Mouse (Mus musculus): ENCODE results near the gene Gm27021.
"Not testable (repeated sequence)": the region's sequence is repeated elsewhere in the genome, so short reads cannot be mapped to it uniquely, and the experiment has no call there.

Gm27021 gene

DNA sequence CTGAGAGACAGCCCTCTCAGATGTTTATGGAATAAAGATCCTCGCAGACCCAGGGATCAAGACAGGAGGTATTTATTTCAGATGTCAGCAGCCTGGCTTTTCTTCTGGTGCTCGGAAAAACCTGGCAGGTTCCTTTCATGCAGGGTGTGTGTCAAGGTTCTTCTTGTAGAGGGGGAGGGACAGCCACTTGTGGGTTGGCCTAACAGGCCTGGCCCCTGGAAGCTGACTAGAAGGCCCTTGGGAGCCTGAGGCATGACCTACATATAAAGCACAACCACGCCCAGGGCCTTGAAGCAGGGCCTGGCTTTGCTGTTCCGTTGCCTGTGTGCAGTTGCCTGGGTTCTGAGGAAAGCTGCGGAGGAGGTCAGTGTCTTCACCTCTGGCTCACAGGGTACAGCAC, 17.2 kb upstream of the Gm27021 start:
- DNase-seq: no peak

DNA sequence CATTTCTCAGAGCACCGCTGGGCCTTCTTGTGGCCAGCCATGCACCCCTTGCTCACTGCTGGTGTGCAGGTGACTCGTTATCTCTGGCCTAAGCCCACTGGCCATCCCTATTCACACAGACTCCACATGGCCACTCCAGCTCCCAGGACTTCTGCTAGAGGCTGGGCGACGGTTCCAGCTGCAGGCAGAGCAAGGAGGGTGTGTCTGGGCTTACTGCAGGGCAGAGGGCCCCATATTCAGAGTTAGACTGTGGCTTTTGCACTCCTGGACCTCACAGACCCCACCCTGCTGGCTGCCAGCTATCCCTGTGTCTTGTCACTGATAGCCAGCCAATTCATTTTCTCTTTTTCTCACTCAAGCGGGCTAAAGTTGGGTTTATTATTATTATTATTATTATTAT, 16.2 kb upstream of the Gm27021 start:
- DNase-seq: no peak

DNA sequence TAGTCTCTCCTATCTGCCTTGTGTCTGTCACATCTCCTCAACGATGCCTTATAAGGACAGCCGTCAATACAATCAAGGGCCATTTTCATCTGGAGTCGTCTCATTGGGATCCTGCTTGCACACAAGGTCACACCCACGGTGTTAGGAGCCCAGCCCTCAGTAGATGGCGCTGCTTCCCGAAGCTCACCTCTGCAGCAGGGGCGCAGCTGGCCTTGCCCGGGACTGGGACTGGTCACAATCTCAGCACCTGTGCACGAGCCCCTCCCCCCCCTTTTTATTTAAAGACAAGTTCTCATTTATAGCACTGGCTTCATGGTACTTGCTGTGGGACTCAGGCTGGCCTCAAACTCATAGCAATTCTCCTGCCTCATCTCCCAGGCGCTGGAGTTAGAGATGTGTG, 15.7 kb upstream of the Gm27021 start:
- DNase-seq: no peak

DNA sequence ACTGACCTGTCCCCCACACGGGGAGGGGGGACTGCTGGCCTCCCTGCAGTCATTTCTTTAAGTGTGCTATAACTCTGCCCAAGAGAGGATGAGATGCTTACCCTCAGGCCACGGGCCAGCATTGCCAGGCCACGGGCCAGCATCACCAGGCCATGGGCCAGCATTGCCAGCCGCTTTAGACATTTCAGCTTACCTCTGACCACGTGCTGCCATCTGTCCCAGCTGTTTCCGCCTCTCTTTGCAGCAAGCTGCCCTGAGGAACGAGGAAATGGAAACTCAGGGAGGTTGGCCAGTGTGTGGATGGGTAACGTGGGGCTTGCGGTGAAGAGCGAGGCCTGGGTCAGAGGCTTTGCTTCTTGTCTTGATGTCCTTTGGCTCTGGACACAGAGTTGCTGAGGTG, 13.2 kb upstream of the Gm27021 start:
- no peak for DNase-seq

DNA sequence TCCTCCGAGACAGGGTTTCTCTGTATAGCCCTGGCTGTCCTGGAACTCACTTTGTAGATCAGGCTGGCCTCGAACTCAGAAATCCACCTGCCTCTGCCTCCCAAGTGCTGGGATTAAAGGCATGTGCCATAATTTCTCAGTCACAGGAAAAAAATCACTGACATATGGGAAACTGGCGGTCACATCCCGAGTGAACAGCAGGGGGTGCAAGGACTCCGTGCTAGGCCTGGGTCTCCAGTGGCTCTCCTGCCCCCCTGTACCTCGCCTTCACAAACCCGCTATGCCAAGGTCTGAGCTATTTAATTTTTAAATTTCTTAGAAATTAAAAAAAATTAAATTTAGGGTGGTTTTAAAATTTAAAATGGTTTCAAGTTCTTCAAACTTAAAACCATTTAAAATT, 12.5 kb upstream of the Gm27021 start:
- not testable (repeated sequence) for DNase-seq

DNA sequence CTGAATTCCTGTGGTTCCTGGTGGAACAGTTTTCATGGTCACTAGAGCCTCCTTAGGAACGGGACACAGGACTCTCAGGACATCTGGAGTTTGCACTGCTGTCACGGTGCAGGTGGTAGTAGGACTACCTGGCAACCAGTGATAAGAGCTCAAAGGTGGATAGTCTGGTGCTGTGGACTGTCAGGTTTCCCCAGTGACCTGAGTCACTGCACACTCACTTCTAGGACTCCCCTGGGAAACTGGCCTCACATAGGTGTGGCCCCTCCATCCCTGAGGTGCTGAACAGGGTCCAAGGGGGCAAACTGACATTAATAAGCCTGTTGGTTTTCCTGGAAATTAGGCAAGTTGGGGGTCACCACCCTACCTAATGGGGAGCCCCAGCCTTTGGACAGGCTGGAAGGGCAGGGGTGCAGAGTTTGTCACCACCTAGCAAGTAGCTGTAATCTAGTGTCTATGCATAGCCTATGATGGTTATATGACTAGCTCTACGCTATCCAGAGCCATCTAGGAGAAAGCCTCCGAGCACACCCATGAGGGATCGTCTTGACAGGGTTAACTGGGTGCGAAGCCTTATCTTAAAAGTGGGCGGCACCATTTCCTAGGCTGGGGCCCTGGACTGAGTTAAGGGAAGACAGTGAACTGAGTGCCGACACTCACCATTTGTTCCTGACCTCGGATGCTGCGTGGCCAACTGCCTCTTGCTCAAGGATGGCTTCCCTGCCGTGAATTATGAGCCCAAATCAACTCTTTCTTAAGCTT, 11.9 kb upstream of the Gm27021 start:
- DNase-seq: no peak

DNA sequence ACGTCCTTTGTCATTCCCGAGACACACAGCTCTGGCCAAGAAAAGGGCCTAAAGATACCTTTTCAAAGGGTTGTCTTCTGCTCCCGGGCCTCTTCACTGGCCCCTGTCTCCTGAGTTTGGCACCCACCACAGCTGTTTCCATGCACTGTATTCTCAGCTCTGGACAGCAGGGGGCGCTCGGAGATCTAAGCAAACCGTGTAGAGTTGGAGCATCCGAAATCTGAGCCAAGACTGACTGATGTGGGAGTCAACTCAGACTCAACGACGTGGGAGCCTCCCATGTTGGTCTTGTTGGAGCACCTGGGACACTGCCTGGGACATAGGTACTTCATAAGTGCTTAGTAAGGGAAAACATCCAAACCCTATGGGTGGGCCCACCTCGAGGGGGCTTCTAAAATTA, 10.6 kb upstream of the Gm27021 start:
- peak; percentile 83 for DNase-seq

DNA sequence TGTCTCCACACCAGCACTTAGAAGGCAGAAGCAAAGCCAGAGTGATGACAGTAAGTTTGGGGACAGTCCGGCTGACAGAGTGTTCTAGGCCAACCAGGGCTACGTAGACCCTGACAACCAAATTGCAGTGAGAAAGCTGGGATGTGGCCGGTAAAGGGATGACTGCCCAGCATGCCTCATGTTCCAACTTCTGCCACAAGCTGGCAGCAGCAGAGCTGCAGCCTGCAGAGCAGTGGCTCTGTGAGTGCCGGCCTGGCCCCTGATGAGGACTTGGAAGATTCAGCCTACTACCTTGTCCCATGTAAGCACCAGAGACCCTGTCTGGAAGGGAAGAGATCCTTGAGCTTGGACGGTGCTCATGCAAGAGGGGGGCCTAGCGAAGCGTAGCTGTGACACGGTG, 7.8 kb upstream of the Gm27021 start:
- no peak for DNase-seq

DNA sequence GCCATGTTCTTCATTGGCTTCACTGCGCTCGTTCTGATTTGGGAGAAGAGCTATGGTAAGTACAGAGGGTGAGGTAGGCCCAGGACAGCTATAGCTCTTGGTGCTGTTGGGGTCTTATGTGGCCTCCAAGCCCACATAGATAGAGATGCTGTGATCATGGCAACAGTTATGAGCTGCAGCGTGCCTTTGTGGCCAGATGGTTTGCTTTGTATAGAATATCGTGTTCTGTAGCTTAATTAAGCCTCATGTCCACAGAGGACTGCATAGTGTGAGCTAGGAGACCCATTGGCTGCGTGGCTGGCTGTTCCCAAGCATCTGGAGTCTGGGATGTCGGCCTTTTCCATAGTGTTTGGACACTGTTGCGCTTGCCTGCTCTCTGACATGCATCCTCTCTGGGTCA, 5.4 kb upstream of the Gm27021 start:
- no peak for DNase-seq

DNA sequence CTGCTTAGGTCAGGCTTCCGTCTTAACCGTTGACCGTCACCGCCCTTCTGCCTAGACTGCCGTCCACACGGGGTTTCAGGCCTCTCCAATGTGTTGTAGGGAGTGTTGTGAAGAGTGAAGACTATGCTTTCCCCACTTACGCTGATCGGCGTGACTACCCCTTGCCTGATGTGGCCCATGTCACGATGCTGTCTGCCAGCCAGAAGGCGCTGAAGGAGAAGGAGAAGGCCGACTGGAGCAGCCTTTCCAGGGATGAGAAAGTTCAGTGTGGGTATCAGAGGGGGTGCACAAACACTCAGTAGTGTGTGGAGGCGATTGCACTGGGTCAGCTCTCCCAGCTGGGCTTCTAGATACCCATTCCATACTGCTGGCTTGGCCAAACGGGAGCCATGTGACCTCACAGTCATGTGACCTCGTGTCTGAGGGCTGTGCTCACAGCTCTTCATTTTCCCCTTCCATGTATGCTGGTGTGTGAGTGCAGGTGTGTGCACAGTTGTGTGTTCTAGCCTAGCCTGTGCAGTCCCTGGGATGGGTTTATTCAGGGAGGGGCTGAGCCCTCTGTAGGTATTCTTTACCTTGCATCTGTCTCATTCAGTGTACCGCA, 4.8 kb upstream of the Gm27021 start:
- no peak for DNase-seq

DNA sequence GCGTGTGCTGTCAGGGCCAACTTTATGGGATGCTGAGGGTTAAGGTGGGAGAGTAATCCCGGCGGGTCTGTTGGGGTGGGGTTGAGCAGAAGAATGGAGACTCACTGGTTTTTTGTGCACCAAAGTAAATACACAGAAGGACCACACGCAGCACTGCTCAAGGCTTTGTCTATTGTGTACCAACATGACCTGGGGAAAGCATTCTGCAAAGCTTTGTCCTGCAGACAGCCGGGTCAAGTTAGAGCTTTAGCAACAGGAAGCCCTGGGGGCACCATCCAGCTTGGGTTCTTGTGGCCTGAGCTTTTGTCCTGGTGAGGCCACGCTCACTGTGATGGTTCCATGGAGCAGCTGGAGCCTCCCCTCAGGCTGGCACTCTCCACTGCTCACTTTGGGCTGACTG, 3.9 kb upstream of the Gm27021 start:
- DNase-seq: no peak

DNA sequence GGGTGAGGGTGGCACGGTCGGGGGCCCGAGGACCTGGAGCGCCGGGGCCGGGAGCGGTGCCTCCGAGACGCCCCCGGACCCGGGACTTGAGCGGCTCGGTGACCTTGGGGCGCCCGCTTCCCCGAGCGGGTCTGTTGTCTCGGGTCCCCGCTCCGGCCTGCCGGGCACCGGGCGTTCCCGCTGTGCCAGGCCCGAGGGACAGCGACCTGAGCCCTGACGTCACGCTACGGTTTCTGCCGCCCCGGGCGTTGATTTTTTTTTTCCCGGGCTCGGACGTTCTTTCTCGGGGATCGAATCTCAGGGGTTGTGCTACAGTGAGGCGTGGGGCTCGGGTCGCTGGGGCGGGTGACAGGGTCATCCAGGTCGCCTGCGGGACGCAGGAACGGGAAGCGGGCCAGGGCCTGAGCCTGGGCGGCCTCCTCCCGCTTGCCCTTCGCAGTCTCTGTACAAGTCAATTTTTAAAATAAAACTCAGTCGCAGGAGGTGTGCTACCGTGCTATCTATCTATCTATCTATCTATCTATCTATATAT, 561 bp upstream of the Gm27021 start, which contains the start of gene Emc8:
Gene Emc8 (minus strand): TSS at position 200 of the 532 bp plus-strand sequence.
- DNase-seq: no peak

DNA sequence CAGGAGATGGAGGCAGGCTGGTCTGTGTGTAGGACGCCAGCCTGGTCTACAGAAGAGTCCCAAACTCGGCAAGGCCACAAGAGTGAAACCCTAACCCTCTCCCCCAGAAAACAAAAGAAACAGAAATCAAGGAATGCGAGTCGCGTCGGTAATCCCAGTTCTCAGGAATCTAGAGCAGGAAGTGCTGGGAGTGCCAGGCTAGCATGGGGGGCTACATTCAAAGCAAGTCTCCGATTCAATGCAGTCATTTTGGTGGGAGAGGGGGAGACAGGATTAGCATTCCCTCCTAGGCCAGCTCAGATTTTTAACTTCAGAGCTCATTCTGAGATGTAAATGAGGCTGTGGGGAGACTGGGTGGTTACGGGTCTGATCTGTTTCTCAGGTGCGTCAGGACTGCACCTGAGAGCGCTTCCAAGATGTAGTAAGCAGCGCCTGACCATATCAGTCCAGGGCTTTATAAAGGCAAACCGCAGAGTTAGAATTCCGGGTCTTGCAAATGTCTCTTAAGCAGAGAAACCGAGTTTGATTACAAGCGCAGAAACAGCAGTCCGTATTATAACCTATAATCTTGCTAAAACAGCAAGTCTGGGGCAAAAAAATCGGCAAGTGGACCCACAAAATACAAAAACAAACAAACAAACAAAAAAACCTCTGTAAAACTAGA, 940 bp downstream of the Gm27021 start:
- DNase-seq: no peak

DNA sequence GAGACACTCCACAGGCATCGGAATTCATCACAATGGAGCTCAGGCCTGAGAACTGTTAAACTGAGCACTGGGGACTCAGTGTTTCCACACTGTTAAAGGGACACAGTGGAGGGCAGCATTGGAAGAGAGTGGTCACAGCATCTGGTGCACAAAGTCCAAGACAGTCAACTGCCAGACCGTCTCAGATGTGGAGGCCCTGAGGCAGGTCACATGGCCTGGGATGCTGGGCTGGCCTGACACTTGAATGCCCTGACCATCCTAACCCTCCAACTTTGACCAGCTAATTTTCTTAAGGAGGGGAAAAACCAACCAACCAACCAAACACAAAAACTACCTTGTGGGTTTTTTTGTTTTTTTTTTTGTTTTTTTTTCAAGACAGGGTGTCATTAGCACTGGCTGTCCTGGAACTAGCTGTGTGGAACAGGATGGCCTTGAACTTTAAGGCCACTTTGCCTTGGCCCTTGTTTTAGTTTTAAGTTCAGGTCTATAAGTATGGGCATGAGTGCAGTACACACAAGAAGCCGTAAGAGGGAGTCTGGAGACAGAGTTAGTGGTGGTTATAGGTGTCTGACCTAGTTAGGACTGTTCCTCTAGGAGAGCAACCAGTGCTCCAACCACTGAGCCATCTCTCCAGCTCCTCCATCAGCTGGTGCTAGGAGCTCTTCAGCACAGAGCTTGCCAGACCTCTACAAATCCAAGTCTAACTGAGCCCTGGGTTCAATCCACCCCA, 2.0 kb downstream of the Gm27021 start:
- DNase-seq: no peak

DNA sequence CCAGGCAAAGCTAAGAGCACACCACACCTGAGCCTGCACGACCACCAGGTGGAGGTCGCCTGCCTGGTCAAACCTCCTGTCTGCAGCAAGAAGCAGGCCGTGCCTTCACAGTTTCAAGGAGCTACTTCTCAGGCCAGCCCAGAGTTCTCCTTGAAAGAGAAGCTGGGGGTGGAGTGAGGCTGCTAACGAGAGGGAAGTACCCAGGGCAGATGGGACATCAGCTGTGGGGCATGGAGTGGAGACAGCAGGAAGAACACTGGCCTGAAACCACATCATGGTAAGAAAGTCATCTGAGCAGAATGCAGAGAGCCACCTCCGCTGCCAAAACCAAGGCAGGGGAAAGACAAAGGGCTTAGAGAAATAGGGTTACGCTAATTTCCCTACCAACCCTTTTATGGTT, 3.3 kb downstream of the Gm27021 start:
- no peak for DNase-seq

DNA sequence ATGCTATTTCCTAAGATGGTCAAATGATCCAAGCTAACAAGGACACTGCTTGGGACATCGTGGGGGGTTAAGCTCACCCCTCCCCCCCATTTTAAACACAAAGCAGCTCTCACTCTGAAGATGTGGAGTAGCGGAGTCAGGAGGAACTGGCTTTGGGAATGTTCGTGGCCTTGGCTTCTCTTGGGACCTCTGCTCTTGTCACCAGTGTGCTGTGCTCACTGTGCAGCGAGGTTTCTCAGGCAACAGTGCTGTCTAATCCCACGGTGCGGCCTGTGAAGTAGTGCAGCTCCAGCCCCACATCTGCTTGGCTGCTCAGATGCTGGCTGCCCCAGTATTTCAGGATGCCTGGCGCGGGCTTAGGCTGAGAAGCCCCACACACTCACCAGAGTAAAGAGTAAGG, 10.5 kb downstream of the Gm27021 start:
- DNase-seq: no peak

DNA sequence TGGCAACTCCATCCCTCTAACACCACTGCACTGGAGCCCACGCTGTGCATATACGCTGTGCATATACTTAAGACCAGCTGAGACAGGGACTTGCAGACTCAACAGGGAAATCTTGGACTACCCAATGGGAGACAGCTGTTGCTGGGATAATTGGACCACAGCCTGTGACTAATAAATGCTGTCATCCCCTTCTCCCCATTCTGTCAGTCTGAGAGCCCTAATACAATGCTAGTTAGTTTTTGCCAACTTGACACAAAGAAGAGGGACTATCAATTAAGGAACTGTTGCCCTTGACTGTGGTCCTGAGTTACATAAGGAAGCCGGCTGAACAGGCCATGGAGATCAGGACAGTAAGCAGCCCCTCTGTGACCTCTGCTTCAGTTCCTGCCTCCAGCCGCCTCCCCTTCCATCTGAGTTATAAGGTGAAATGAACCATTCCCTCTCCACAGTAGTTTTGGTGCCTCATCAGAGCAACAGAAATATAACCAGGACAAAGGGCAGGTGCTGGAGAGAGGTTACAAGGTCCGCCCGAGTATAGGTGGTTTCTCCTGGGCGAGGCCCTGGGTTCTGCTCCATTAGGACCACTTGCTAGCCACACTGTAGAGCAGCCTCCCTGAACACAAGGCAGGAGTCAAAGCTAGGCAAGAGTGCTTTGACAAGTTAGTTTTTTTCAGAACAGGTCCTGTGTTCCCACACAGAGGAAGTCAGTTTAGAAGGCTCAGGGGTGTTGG, 11.4 kb downstream of the Gm27021 start:
- no peak for DNase-seq

DNA sequence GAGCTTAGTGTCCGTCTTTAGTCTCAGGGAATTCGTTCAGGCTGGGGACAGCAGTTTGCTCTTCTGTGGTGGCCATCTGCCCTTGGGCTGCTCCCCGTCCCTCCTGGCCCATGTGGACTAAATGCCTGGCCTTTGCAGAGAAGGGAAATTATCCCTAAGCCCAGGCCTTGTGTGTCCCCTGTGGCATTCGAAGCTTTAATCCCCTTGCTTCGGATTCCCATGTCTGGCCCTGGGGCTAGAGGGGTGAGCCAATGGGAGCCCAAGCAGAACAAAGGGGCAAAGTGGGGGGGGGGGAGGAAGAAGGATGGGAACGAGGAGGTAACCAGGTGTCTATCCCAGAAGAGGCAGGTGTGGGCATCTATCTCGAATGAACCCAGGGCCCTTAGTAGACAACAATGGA, 20.3 kb downstream of the Gm27021 start, which contains the start of gene 1190005I06Rik:
Gene 1190005I06Rik (minus strand): TSS at position 101 of the 400 bp plus-strand sequence.
- no peak for DNase-seq

DNA sequence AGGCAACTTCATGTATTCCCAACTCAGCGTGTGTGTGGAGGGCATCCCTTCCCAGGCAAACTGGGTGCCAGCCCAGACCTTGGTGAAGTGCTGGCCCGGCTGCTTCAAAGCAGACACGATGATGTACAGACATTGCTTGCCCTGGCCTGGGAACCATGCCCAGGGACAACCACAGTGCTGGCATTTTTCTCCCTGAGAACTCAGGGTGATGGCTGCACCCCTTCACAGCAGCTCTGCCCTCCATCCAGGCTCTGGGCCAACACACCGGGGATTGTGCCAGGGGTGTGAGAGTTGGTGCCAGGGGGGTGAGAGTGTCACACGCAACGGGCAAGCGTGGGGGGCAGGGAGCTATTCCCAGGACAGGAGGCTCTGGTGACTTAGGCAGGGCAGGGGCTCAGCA, 23.2 kb downstream of the Gm27021 start:
- peak; percentile 77 for DNase-seq

DNA sequence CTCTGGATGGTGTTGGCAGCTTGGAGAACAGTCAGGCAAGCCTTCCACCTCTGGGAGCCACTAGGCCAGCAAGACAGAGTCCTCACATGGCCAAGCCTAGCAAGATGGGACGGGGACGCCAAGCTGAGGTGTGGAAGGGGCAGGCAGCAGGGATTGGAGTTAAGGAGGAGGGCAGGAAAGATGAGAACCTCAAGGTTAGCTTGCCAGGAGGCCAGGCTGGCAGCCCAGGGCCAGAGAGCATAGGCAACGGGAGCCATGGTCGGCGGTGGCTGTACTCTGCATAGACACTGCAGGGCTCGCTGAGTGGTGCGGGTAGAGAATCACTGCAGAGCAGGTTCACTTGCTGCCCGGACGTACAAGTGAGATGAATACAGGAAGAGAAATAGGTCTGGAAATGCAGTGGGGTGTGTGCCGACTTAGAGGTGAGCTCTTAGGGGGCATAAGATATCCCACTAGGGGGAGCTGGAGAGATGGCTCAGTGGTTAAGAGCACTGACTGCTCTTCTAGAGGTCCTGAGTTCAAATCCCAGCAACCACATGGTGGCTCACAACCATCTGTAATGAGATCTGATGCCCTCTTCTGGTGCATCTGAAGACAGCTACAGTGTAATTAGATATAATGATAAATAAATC, 25.7 kb downstream of the Gm27021 start:
- DNase-seq: no peak

DNA sequence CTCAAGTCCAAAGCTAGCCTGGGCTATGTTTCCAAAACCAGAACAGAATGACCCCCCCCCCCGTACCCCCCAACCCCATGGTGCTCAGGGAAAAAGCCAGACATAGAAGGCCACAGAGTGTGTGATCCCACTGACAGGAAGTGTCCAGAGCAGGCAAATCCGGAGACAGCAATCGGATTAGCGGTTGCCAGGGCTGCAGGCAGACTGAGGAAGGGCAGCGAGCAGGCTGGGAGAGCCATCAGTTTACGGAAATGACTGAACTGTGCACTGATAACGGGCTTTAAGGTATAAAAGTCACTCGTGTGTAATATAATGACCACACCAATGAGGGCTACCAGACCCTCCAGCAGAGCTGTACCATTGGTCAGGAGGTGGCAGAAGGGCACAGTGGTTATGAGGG, 26.6 kb downstream of the Gm27021 start:
- DNase-seq: no peak

DNA sequence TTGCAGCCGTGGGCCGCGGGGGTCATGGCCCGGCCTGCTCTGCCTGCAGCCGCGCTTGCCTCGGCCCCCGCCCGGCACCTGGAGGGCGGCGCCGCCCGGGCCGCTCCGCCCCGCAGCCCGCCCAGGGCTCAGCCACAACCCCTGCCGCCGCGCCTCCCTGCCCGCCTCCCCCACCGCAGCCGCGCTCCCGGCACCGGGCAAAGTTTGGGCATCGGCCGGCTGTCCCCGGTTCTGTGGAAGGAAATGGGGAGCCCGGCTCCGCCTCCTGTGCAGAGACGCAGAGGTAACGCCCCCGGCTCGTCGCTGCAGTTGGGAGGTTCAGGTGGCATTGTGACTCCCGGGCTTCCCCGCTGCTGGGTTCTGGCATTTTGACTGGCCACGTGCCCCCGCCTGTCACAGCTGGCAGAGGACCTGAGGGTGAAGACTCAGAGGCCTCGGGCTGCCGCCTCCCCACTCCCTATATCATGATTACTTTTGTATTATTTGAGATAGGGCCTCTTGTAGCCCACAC, 33.5 kb downstream of the Gm27021 start:
- DNase-seq: peak; percentile 59
